Mouse (Mus musculus): Measurements from ENCODE around the gene Rngtt.

- TF ChIP-seq MYOG (IDR thresholded peaks at IDR 0.05; ENCODE audit: control insufficient read depth, extremely low read depth, insufficient read length) (no peak), CTCF (IDR thresholded peaks at IDR 0.05; ENCODE audit: control insufficient read depth, insufficient read depth, insufficient read length) (no peak), MAX (IDR thresholded peaks at IDR 0.05) (no peak), USF1 (IDR thresholded peaks at IDR 0.05; ENCODE audit: low read depth) (no peak), FOSL1 (IDR thresholded peaks at IDR 0.05; ENCODE audit: insufficient read depth, low read length, poor library complexity, severe bottlenecking) (no peak), MYOD1 (IDR thresholded peaks at IDR 0.05; ENCODE audit: control insufficient read depth, insufficient read length, low read depth) (no peak), CEBPB (IDR thresholded peaks at IDR 0.05; ENCODE audit: low read depth) (no peak)
These were observed 160.7 kb downstream of the Rngtt start for GRCm38 (mm10) chr4:33470671-33471302.

Measured in C2C12 (cell line).